Mouse (Mus musculus) embryonic facial prominence, embryonic 12.5 days (tissue): ENCODE data around the gene Galnt6. TPM values are rescaled to one million over a fixed set of nuclear protein-coding genes. Genes with fewer than 3 reads are reported as not detected.

Experiments used
- ATAC-seq: fragments of 200-750 bp; cut with Nextera tagmentation; 2 replicates; pipeline ENCODE4 v1.8.0; 2017; ENCODE audit not compliant: insufficient number of reproducible peaks, insufficient read depth, low FRiP score, low TSS enrichment
- H3K27ac ChIP-seq: fragments of 300-500 bp; sonication (generic); 2 replicates; pipeline ENCODE4 v1.5.1; 2016; ENCODE audit warnings: mild to moderate bottlenecking
- H3K27me3 ChIP-seq: fragments of 300-500 bp; sonication (generic); 2 replicates; pipeline ENCODE4 v1.6.1; 2016; ENCODE audit warnings: mild to moderate bottlenecking, moderate library complexity
- H3K36me3 ChIP-seq: fragments of 300-500 bp; sonication (generic); 2 replicates; pipeline ENCODE4 v1.6.1; 2016; ENCODE audit warnings: mild to moderate bottlenecking
- H3K4me1 ChIP-seq: fragments of 300-500 bp; sonication (generic); 2 replicates; pipeline ENCODE4 v1.6.1; 2016
- H3K4me2 ChIP-seq: fragments of 300-500 bp; sonication (generic); replicated peaks from 2 replicates; pipeline ENCODE4 v1.6.1; 2016; ENCODE audit warnings: mild to moderate bottlenecking, moderate library complexity
- H3K4me3 ChIP-seq: fragments of 300-500 bp; sonication (generic); 2 replicates; pipeline ENCODE4 v1.5.1; 2016; ENCODE audit warnings: mild to moderate bottlenecking
- H3K9ac ChIP-seq: fragments of 300-500 bp; sonication (generic); 2 replicates; pipeline ENCODE4 v1.6.1; 2016; ENCODE audit warnings: mild to moderate bottlenecking, moderate library complexity
- H3K9me3 ChIP-seq: fragments of 300-500 bp; sonication (generic); 2 replicates; pipeline ENCODE4 v1.6.1; 2016; ENCODE audit warnings: mild to moderate bottlenecking, moderate library complexity
- WGBS: fragments of 180-500 bp; shearing (Covaris S2); methylation state at CpG from one replicate; pipeline ENCODE4 v1.1.7; 2016; 5-methylcytosine and 5-hydroxymethylcytosine counted together
- polyA plus RNA-seq: library from polyadenylated mRNA; unstranded; fragments of >200 nt; fragmentation: Nextera tagmentation; extraction: Ambion mirVana; gene quantifications from 2 replicates; pipeline ENCODE4 v1.2.1, GENCODE M21; 2016

Gene Galnt6
- polyA plus RNA-seq, 1 experiment from 2014 or later = 0.40 TPM

DNA sequence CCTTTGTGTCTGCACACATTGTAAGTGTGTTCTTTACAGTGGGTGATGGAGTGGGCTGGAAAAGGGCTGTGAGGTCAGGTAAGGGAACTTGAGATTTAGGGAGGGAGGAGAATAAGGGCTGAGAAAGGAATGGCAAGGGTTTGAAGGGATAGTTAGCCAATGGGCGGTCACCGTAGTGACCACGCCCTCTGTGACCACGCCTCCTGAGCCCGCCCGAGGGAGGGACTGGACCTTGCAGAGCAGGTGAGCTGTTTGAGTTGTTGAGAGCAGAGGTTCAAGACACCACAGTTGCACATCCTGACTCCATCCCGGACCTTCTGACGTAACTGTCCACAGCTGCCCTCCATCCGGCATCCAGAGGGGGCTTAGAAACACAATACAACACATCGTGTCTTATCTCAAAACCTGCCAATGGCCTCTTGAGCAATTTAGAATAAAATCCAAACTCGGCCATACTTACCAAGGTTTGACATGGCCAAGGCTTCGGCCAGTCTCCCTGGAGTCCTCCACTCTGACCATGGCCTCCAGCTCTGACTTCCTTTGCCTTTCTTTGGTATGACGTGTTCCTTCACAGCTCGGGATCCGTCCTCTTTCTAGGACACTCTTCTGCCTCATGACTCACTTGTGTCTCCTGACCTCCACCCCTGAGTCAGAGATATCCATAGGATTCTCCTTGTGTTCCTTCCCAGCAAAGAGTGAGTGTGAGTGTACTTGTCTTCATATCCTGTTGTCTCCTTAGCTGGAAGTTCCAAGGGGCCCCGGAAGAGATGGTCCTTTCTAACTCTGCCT lies 35.2 kb upstream of the Galnt6 start:
- Histone ChIP-seq H3K27ac (no peak overlapping the region), H3K9me3 (no peaks in the 10 kb centered on the region), H3K4me1 (peaks cover 13% of the 10 kb centered on the region), H3K36me3 (no peaks in the 10 kb centered on the region), H3K27me3 (0 out of 2 replicates have a peak, but pooled peaks cover 5% of the 10 kb centered on the region), H3K4me3 (no peak overlapping the region), H3K9ac (no peak overlapping the region), H3K4me2 (no peak overlapping the region)
- no peak for ATAC-seq
- WGBS = 80% methylated on average over 16 of the region's 16 CpGs

DNA sequence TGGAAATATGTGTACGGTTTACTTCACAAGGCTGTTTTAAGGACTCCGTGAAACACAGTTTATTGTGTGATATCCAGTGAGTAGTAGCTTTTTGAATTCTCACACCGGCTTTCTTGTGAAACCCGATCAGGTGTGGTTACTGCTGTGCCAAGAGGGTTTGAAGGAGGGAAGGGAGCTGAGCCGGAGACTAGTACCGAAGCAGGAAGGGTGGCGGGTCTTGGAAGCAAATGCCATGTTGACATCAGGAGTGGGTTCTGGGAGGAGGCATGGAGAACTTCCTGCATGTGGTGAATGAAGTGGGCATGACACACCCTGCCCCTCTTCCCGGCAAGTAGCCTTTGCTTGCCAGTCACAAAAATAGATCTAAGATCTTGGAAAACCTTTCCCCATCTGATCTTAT lies 33.5 kb upstream of the Galnt6 start:
- no peak overlapping the region for H3K27ac ChIP-seq
- no peaks in the 10 kb centered on the region for H3K36me3 ChIP-seq
- H3K9me3 ChIP-seq = no peaks in the 10 kb centered on the region
- peak overlapping the region; percentile 92 for H3K4me2 ChIP-seq
- H3K4me1 ChIP-seq = peaks cover 15% of the 10 kb centered on the region
- WGBS = 45% methylated on average over 8 of the region's 8 CpGs
- peak overlapping the region; percentile 65 for H3K4me3 ChIP-seq
- 0 out of 2 replicates have a peak overlapping the region, but pooled peaks have one; percentile 66 for H3K9ac ChIP-seq
- ATAC-seq = no peak
- 0 out of 2 replicates have a peak, but pooled peaks cover 5% of the 10 kb centered on the region for H3K27me3 ChIP-seq

DNA sequence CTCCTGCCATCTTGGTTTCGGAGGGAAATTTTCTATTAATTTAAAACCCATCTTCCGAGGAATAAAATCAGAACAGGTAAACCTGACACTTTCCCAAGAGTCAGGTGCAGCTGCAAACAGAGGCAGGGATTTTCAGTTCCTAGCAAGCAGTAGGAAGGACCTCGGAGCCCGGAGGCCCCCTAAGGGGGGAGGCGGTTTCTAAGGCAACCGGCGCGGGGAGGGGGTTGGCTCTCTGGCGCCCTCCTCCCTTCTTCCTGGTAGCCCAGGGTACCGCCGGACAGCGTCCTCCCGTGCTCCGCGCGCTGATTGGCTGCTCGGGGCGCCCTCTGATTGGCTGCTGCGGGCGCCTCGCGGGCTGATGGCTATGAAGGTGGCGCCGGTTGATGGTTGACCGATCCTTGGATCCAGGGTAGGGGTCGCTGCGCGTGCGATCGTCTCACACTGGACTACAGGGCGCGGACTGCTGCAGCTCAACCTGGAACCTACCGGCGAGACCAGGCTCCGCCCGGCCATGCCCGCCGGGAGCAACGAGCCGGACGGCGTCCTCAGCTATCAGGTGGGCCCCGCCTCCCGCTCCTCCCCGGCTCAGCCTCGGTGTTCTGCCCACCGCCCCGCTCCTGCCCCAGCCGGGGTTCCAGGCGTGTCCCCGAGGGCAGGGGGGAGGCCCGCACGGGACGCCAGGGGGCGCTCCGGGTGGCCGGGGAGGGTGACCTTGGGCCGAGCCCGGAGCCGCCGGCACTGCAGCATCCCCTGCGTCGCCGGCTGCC lies 32.4 kb upstream of the Galnt6 start, which contains the start of gene Slc4a8:
Slc4a8 (plus strand) TSS at position 329 of the 767 bp plus-strand sequence.
- Histone ChIP-seq H3K4me3 (peak within 1 kb of the TSS; percentile 65), H3K27me3 (0 out of 2 replicates have a peak, but pooled peaks cover 5% of the 10 kb centered on the region), H3K36me3 (no peaks in the 10 kb centered on the region), H3K9ac (peak within 1 kb of the TSS; percentile 66), H3K4me1 (peaks cover 16% of the 10 kb centered on the region), H3K4me2 (peak within 1 kb of the TSS; percentile 92), H3K27ac (peak within 1 kb of the TSS; percentile 73), H3K9me3 (no peaks in the 10 kb centered on the region)
- WGBS = under 1% methylated on average over 61 of the region's 64 CpGs
- peak; percentile 94 for ATAC-seq

DNA sequence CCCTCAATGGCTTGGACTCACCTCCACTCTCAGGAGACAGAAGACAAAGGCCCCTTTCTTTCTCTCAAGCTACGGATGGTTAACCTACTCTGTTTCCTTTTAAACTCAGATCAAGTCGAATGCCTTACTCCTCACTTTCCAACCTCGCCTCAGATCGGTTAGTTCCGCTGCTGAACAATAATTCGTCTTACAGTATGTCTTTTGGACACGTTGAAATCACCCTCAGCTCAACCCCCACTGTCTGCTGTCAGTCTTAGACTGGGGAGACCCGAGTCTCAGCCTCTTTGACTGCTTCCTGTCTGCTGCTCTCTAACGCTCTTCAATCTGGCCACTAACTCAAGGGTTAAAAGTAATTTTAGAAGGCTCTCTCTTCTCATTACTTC lies 31.9 kb upstream of the Galnt6 start:
- peak overlapping the region; percentile 92 for H3K4me2 ChIP-seq
- peaks cover 16% of the 10 kb centered on the region for H3K4me1 ChIP-seq
- no peak overlapping the region for H3K9ac ChIP-seq
- no peaks in the 10 kb centered on the region for H3K9me3 ChIP-seq
- no peak for ATAC-seq
- H3K4me3 ChIP-seq = peak overlapping the region; percentile 65
- H3K36me3 ChIP-seq = no peaks in the 10 kb centered on the region
- 5% methylated on average over 9 of the region's 9 CpGs for WGBS
- 0 out of 2 replicates have a peak, but pooled peaks cover 5% of the 10 kb centered on the region for H3K27me3 ChIP-seq
- H3K27ac ChIP-seq = peak overlapping the region; percentile 73

DNA sequence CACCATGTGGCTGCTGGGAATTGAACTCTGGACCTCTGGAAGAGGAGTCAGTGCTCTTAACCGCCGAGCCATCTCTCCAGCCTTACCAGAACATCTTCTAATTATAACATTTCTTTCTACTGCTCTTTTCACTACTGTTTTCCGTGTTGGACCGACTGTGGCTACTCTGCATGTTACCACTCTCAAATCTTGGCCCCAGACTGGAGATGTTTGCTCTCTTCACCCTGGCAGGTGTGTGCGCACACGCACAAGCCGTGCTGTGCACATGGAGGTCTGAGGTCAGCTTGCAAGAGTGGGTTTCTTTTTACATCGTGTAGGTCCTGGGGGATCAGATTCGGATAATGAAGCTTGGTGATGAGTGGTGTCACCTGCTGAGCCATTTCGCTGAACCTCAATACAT lies 30.1 kb upstream of the Galnt6 start:
- H3K4me3 ChIP-seq = no peak overlapping the region
- WGBS = 83% methylated on average over 10 of the region's 10 CpGs
- H3K27ac ChIP-seq = no peak overlapping the region
- no peak overlapping the region for H3K4me2 ChIP-seq
- ATAC-seq = no peak
- no peaks in the 10 kb centered on the region for H3K36me3 ChIP-seq
- H3K4me1 ChIP-seq = peaks cover 29% of the 10 kb centered on the region
- no peaks in the 10 kb centered on the region for H3K9me3 ChIP-seq
- H3K9ac ChIP-seq = no peak overlapping the region
- 0 out of 2 replicates have a peak, but pooled peaks cover 5% of the 10 kb centered on the region for H3K27me3 ChIP-seq

DNA sequence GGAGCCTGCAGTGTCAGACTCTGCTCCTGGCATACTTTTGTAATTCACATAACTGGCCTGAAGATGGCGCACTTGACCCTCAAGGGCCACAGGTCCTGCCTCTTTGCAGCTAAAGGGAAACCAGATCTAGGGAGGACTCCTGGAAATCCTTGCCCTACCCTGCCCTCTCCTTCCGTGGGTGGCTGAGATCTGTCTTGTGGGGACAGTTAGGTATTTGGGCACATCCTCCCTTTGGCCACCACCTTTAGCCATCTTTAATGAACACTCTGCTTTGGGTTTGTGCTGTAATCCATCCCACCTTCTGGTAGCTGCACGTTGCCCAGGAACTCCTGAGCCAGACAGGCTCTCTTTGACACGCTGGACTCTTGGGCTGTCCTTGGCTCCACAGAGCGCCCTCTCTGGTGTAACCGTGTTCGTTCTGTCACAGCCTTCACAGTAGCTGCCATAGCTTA lies 28.4 kb upstream of the Galnt6 start:
- Histone ChIP-seq H3K9ac (no peak overlapping the region), H3K27ac (no peak overlapping the region), H3K4me2 (no peak overlapping the region), H3K36me3 (no peaks in the 10 kb centered on the region), H3K27me3 (no peaks in the 10 kb centered on the region), H3K4me1 (peaks cover 25% of the 10 kb centered on the region), H3K4me3 (no peak overlapping the region), H3K9me3 (no peaks in the 10 kb centered on the region)
- ATAC-seq = no peak
- 2% methylated on average over 7 of the region's 7 CpGs for WGBS

DNA sequence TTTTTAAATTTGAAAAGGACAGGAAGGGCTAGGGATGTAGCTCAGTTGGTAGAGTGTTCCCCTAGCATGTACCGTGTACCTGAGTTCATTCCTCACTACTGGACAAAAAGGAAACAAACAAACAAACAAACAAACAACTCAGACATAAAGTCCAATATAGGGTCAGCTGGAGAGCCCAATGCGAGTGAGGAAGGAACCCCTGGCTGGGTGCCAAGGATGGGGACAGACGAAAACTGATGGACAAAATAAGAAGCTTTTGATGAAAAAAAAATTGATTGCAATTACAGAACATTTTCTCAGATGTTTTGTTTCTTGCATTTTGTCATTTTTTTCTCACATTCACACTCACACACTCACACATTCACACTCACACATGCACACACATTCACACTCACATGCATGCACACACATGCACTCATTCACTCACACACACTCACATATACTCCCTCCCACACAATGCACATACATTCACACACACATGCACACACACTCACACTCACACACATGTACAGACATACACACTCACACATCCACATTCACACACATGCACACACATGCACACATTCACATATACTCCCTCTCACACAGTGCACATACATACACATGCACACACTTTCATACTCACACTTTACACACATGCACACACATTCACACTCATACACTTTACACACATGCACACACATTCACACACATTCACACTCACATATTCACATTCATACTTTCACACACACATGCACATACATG lies 26.9 kb upstream of the Galnt6 start:
- Histone ChIP-seq H3K4me1 (peaks cover 20% of the 10 kb centered on the region), H3K27ac (no peak overlapping the region), H3K4me3 (no peak overlapping the region), H3K4me2 (no peak overlapping the region), H3K36me3 (no peaks in the 10 kb centered on the region), H3K9me3 (no peaks in the 10 kb centered on the region), H3K27me3 (no peaks in the 10 kb centered on the region), H3K9ac (no peak overlapping the region)
- ATAC-seq = 0 out of 2 replicates have a peak, but pooled peaks have one; percentile 23
- WGBS = 79% methylated on average over 3 of the region's 3 CpGs

DNA sequence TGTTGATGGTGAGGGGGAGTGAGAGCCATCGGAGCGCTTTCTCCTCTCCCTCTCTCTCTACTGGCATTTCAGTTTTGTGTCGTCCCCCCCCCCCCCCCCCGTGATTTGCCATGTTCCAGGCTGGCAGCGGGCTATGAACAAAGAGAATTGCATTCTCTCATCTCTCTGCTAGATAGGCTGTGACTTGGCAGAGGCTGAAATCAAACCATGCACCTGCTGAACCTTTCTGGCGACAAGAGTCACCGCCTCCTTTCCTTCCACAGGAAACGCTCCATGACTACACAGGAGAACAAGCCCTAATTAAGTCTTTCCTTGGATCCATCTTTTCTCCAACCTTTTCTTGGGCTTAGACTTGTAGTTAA lies 26.3 kb upstream of the Galnt6 start:
- H3K9me3 ChIP-seq = no peaks in the 10 kb centered on the region
- WGBS = 54% methylated on average over 6 of the region's 8 CpGs
- peaks cover 16% of the 10 kb centered on the region; the same call in 1 of the 2 replicates for H3K4me1 ChIP-seq
- H3K4me2 ChIP-seq = no peak overlapping the region
- H3K9ac ChIP-seq = no peak overlapping the region
- no peaks in the 10 kb centered on the region for H3K36me3 ChIP-seq
- H3K4me3 ChIP-seq = no peak overlapping the region
- no peaks in the 10 kb centered on the region for H3K27me3 ChIP-seq
- no peak overlapping the region for H3K27ac ChIP-seq
- no peak for ATAC-seq

DNA sequence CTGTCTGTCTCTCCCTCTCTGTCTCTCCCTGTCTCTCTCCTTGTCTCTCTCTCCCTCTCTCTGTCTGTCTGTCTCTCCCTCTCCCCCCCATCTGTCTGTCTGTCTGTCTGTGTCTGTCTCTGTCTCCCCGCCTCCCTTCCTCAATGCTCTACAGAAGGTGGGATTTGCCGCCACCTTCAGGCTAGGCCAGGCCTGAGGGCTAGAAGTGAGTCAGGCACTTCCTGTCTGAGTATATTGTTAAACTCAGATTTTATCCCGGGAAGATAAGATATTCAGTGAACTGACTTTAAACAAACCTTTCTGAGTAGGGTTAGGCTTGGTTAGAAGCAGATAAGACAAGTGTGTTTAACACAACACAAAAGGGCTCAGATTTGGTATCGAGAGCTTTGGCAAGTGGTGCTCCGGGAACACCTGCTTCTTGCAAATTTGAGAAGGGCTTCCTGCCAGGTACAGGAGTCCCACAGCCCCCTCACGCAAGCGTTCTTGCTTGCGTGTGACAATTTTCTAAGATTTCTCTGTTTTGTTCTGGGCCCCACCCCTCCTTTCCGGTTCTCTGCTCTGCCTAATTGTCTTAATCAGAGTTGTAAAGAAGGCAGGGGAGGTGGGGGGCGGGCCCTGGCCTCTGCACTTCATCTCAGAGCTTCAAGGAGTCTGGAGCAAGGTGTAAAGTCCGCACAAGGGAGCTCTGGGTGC lies 25.8 kb upstream of the Galnt6 start:
- Histone ChIP-seq H3K27ac (no peak overlapping the region), H3K36me3 (no peaks in the 10 kb centered on the region), H3K4me3 (no peak overlapping the region), H3K4me2 (no peak overlapping the region; the same call in 1 of the 2 replicates), H3K27me3 (no peaks in the 10 kb centered on the region), H3K9ac (no peak overlapping the region), H3K9me3 (no peaks in the 10 kb centered on the region), H3K4me1 (peaks cover 16% of the 10 kb centered on the region; the same call in 1 of the 2 replicates)
- 11% methylated on average over 11 of the region's 11 CpGs for WGBS
- no peak for ATAC-seq

DNA sequence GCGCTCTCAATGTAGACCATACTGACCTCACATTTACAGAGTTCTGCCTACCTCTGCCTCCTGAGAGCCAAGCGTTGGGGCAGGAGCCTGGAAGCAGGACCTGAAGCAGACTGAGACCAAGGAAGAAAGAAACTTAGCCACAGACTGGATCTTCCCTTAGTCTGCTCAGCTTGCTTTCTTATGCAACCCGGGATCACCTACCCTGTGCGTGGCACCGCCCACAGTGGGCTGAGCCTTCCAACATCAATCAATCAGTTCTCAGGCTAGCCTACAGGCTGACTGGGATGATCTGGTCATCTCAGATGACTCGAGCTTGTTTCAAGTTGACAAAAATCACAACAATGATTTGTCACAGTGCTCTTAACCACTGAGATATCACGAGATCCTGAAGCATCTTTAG lies 24.9 kb upstream of the Galnt6 start:
- no peaks in the 10 kb centered on the region for H3K9me3 ChIP-seq
- no peak overlapping the region for H3K4me2 ChIP-seq
- no peak overlapping the region for H3K4me3 ChIP-seq
- H3K27ac ChIP-seq = no peak overlapping the region
- 40% methylated on average over 7 of the region's 7 CpGs for WGBS
- H3K36me3 ChIP-seq = no peaks in the 10 kb centered on the region
- no peak for ATAC-seq
- peaks cover 16% of the 10 kb centered on the region; the same call in 1 of the 2 replicates for H3K4me1 ChIP-seq
- no peaks in the 10 kb centered on the region for H3K27me3 ChIP-seq
- no peak overlapping the region for H3K9ac ChIP-seq

DNA sequence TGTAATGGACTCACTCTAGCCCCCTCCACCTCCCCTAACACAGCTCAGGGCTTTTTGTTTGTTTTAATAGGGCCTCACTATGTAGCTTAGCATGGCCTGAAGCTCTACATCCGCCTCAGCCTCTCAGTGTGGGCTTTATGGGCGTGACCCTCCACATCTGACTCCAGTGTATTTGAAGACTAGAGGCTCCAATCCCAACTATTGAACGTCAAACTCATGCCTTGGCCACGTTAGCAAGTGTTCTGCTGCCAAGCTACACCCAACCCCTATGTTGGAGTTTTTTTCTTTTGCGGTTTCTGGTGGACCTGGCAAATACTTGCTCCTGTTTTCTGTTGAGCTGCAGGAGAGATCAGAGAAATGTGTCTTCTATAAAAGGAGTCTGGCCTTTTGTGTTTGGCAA lies 23.9 kb upstream of the Galnt6 start:
- no peak for ATAC-seq

More for the DNA sequence above, 23.9 kb upstream of the Galnt6 start:
- Histone ChIP-seq H3K4me3 (no peak overlapping the region), H3K9ac (no peak overlapping the region), H3K4me2 (no peak overlapping the region), H3K27ac (no peak overlapping the region), H3K4me1 (peaks cover 16% of the 10 kb centered on the region; the same call in 1 of the 2 replicates), H3K9me3 (no peaks in the 10 kb centered on the region), H3K27me3 (no peaks in the 10 kb centered on the region), H3K36me3 (no peaks in the 10 kb centered on the region)
- WGBS = 57% methylated on average over 5 of the region's 5 CpGs
